Mouse (Mus musculus): ENCODE results near the gene Col7a1.

Col7a1 gene

GRCm38 (mm10) chr9:108953081-108953636 is at the start of gene Col7a1:
Gene Col7a1 (plus strand): TSS chr9:108953586.
- no peak for DNase-seq (ENCODE audit: extremely low read depth, insufficient read length, low spot score)

- DNase-seq (ENCODE audit: extremely low read depth, insufficient read length, low spot score), result no peak
Measured at GRCm38 (mm10) chr9:108912308-108912707, 41.1 kb upstream of the Col7a1 start.

- DNase-seq (ENCODE audit: extremely low read depth, insufficient read length, low spot score), result no peak
Measured at GRCm38 (mm10) chr9:108913161-108913560, 40.2 kb upstream of the Col7a1 start.

- DNase-seq (ENCODE audit: extremely low read depth, insufficient read length, low spot score), result no peak
Measured at GRCm38 (mm10) chr9:108913621-108914020, 39.8 kb upstream of the Col7a1 start.

- DNase-seq (ENCODE audit: extremely low read depth, insufficient read length, low spot score), result no peak
Measured at GRCm38 (mm10) chr9:108914491-108914890, 38.9 kb upstream of the Col7a1 start, which contains the start of gene Tmem89. Gene Tmem89 (plus strand): TSS chr9:108914619.

GRCm38 (mm10) chr9:108925897-108926296 is 27.5 kb upstream of the Col7a1 start:
- DNase-seq (ENCODE audit: extremely low read depth, insufficient read length, low spot score), result no peak

GRCm38 (mm10) chr9:108928424-108928823 is 25.0 kb upstream of the Col7a1 start:
- DNase-seq (ENCODE audit: extremely low read depth, insufficient read length, low spot score), result no peak

GRCm38 (mm10) chr9:108935991-108936390 is 17.4 kb upstream of the Col7a1 start:
- DNase-seq (ENCODE audit: extremely low read depth, insufficient read length, low spot score), result no peak

- DNase-seq (ENCODE audit: extremely low read depth, insufficient read length, low spot score), result peak; percentile 89
Measured at GRCm38 (mm10) chr9:108936418-108937364, 16.7 kb upstream of the Col7a1 start, which contains the start of gene Uqcrc1. Gene Uqcrc1 (plus strand): TSS chr9:108936633.

GRCm38 (mm10) chr9:108945111-108945510 is 8.3 kb upstream of the Col7a1 start:
- DNase-seq (ENCODE audit: extremely low read depth, insufficient read length, low spot score), result no peak

- DNase-seq (ENCODE audit: extremely low read depth, insufficient read length, low spot score), result no peak
Measured at GRCm38 (mm10) chr9:108945608-108946007, 7.8 kb upstream of the Col7a1 start.

- DNase-seq (ENCODE audit: extremely low read depth, insufficient read length, low spot score), result no peak
Measured at GRCm38 (mm10) chr9:108949231-108949966, 4.0 kb upstream of the Col7a1 start.

GRCm38 (mm10) chr9:108949967-108950728 is 3.2 kb upstream of the Col7a1 start:
- no peak for DNase-seq (ENCODE audit: extremely low read depth, insufficient read length, low spot score)

- no peak for DNase-seq (ENCODE audit: extremely low read depth, insufficient read length, low spot score)
Measured at GRCm38 (mm10) chr9:108955241-108955640, 1.9 kb downstream of the Col7a1 start.

- no peak for DNase-seq (ENCODE audit: extremely low read depth, insufficient read length, low spot score)
Measured at GRCm38 (mm10) chr9:108955846-108956245, 2.5 kb downstream of the Col7a1 start.

GRCm38 (mm10) chr9:108963577-108963976 is 10.2 kb downstream of the Col7a1 start:
- no peak for DNase-seq (ENCODE audit: extremely low read depth, insufficient read length, low spot score)

GRCm38 (mm10) chr9:108964338-108964737 is 11.0 kb downstream of the Col7a1 start:
- DNase-seq (ENCODE audit: extremely low read depth, insufficient read length, low spot score), result no peak

GRCm38 (mm10) chr9:108970623-108971022 is 17.2 kb downstream of the Col7a1 start:
- no peak for DNase-seq (ENCODE audit: extremely low read depth, insufficient read length, low spot score)

- no peak for DNase-seq (ENCODE audit: extremely low read depth, insufficient read length, low spot score)
Measured at GRCm38 (mm10) chr9:108976483-108976882, 23.1 kb downstream of the Col7a1 start.

GRCm38 (mm10) chr9:108977966-108978365 is 24.6 kb downstream of the Col7a1 start:
- peak; percentile 82 for DNase-seq (ENCODE audit: extremely low read depth, insufficient read length, low spot score)

All from 3134 (cell line).